ENCODE assay signal across 8 mouse cellular contexts in genomic region chr4:137044516-137044915, GRCm38 (mm10). TPM values are rescaled to one million over a fixed set of nuclear protein-coding genes. Genes with fewer than 3 reads are reported as not detected.
DNase-seq lines count a peak whose midpoint lies in the region; ATAC-seq and TF ChIP-seq lines count a peak whose summit lies in the region.

No protein-coding gene starts in this region.

- H3K27ac ChIP-seq in forebrain, embryonic 13.5 days: no peak overlapping the region
- no peak overlapping the region for H3K27ac ChIP-seq in forebrain, embryonic 10.5 days
- 0 out of 2 replicates have a peak overlapping the region, but pooled peaks have one; percentile 65 for H3K27ac ChIP-seq in kidney, embryonic 14.5 days (ENCODE audit: low read depth, low read length)
- 0 out of 2 replicates have a peak overlapping the region, but pooled peaks have one; percentile 52 for H3K27ac ChIP-seq in cortical plate, adult 2 months (ENCODE audit: insufficient read depth, low read length)
- peak overlapping the region; percentile 58; the same call in 1 of the 2 replicates for H3K27ac ChIP-seq in limb, embryonic 10.5 days
- no peak overlapping the region for H3K27ac ChIP-seq in liver, embryonic 12.5 days

- peak overlapping the region; percentile 0; the same call in 1 of the 2 replicates for H3K4me2 ChIP-seq in forebrain, embryonic 13.5 days
- H3K4me2 ChIP-seq in kidney, embryonic 14.5 days (replicated peaks; ENCODE audit: low read depth, low read length): no peak overlapping the region
- H3K4me2 ChIP-seq in liver, embryonic 12.5 days: no peak overlapping the region

- 28% methylated on average over 5 of the region's 5 CpGs for WGBS in forebrain, embryonic 13.5 days
- WGBS in forebrain, embryonic 10.5 days: 40% methylated on average over 5 of the region's 5 CpGs
- WGBS in kidney, embryonic 14.5 days: 43% methylated on average over 5 of the region's 5 CpGs
- 35% methylated on average over 5 of the region's 5 CpGs for WGBS in limb, embryonic 10.5 days
- 63% methylated on average over 5 of the region's 5 CpGs for WGBS in liver, embryonic 12.5 days (ENCODE audit: insufficient replicate concordance)

- H3K36me3 ChIP-seq in forebrain, embryonic 13.5 days (ENCODE audit: poor library complexity, severe bottlenecking): no peaks in the 10 kb centered on the region
- no peaks in the 10 kb centered on the region for H3K36me3 ChIP-seq in forebrain, embryonic 10.5 days (replicated peaks)
- no peaks in the 10 kb centered on the region for H3K36me3 ChIP-seq in kidney, embryonic 14.5 days (ENCODE audit: control insufficient read depth, insufficient read depth, low read length)
- no peaks in the 10 kb centered on the region for H3K36me3 ChIP-seq in limb, embryonic 10.5 days
- H3K36me3 ChIP-seq in liver, embryonic 12.5 days: no peaks in the 10 kb centered on the region

- no peak for ATAC-seq in forebrain, embryonic 13.5 days
- ATAC-seq in kidney, embryonic 14.5 days (ENCODE audit: low FRiP score, low TSS enrichment): no peak
- no peak for ATAC-seq in erythroblast, adult 5-6 weeks (replicated peaks; ENCODE audit: low FRiP score, poor library complexity, severe bottlenecking)
- no peak for ATAC-seq in liver, embryonic 12.5 days

- TF ChIP-seq POLR2A in cortical plate, adult 2 months (IDR thresholded peaks at IDR 0.05; ENCODE audit: extremely low read depth, insufficient read depth, low read length): no peak

- no peaks in the 10 kb centered on the region; the same call in 1 of the 2 replicates for H3K9me3 ChIP-seq in forebrain, embryonic 13.5 days (replicated peaks)
- H3K9me3 ChIP-seq in forebrain, embryonic 10.5 days: peaks cover 2% of the 10 kb centered on the region; the same call in 1 of the 2 replicates
- peaks cover 7% of the 10 kb centered on the region; the same call in 1 of the 2 replicates for H3K9me3 ChIP-seq in kidney, embryonic 14.5 days (ENCODE audit: control insufficient read depth, low read length)
- no peaks in the 10 kb centered on the region for H3K9me3 ChIP-seq in limb, embryonic 10.5 days (replicated peaks)
- no peaks in the 10 kb centered on the region for H3K9me3 ChIP-seq in liver, embryonic 12.5 days (replicated peaks)

- peak overlapping the region; percentile 30; the same call in 1 of the 2 replicates for H3K9ac ChIP-seq in forebrain, embryonic 13.5 days
- no peak overlapping the region for H3K9ac ChIP-seq in kidney, embryonic 14.5 days (ENCODE audit: low read depth, low read length)
- H3K9ac ChIP-seq in liver, embryonic 12.5 days: no peak overlapping the region

- H3K4me3 ChIP-seq in forebrain, embryonic 13.5 days: no peak overlapping the region
- no peak overlapping the region for H3K4me3 ChIP-seq in forebrain, embryonic 10.5 days
- H3K4me3 ChIP-seq in kidney, embryonic 14.5 days (ENCODE audit: low read length): no peak overlapping the region
- no peak overlapping the region for H3K4me3 ChIP-seq in cortical plate, adult 2 months (ENCODE audit: insufficient read depth, low read length)
- peak overlapping the region; percentile 11; the same call in 1 of the 2 replicates for H3K4me3 ChIP-seq in limb, embryonic 10.5 days
- no peak overlapping the region for H3K4me3 ChIP-seq in liver, embryonic 12.5 days

- H3K27me3 ChIP-seq in forebrain, embryonic 13.5 days: 0 out of 2 replicates have a peak, but pooled peaks cover 2% of the 10 kb centered on the region
- H3K27me3 ChIP-seq in forebrain, embryonic 10.5 days (ENCODE audit: poor library complexity, severe bottlenecking): peaks cover 18% of the 10 kb centered on the region
- H3K27me3 ChIP-seq in kidney, embryonic 14.5 days (ENCODE audit: control insufficient read depth, insufficient read depth, low read length): no peaks in the 10 kb centered on the region
- peaks cover under 1% of the 10 kb centered on the region; the same call in 1 of the 2 replicates for H3K27me3 ChIP-seq in limb, embryonic 10.5 days (ENCODE audit: low read depth, poor library complexity, severe bottlenecking)
- peaks cover 2% of the 10 kb centered on the region for H3K27me3 ChIP-seq in liver, embryonic 12.5 days (replicated peaks)

- TF ChIP-seq CTCF in cortical plate, adult 2 months (IDR thresholded peaks at IDR 0.05; ENCODE audit: extremely low read depth, insufficient read depth, low read length): no peak

- peaks cover 32% of the 10 kb centered on the region for H3K4me1 ChIP-seq in forebrain, embryonic 13.5 days
- H3K4me1 ChIP-seq in forebrain, embryonic 10.5 days: peaks cover 55% of the 10 kb centered on the region
- H3K4me1 ChIP-seq in kidney, embryonic 14.5 days (ENCODE audit: control insufficient read depth, insufficient read depth, low read length): peaks cover 22% of the 10 kb centered on the region
- H3K4me1 ChIP-seq in cortical plate, adult 2 months (ENCODE audit: control insufficient read depth, insufficient read depth, low read length): peaks cover 4% of the 10 kb centered on the region; the same call in 1 of the 2 replicates
- H3K4me1 ChIP-seq in limb, embryonic 10.5 days: peaks cover 63% of the 10 kb centered on the region
- peaks cover 26% of the 10 kb centered on the region for H3K4me1 ChIP-seq in liver, embryonic 12.5 days

- DNase-seq in forebrain, embryonic 10.5 days (ENCODE audit: extremely low spot score, low spot score): no peak
- DNase-seq in kidney, postnatal 14 days: no peak
- DNase-seq in limb, embryonic 10.5 days (ENCODE audit: low spot score): no peak

RNA-seq across cellular contexts. Expression of gene Zbtb40, which starts 4.1 kb away (rescaled TPM):
- 4.8 and 5.0 TPM in 2 replicates for polyA plus RNA-seq in forebrain, embryonic 13.5 days (2015; fragmentation: Nextera tagmentation; extraction: Ambion mirVana)
- polyA plus RNA-seq in forebrain, embryonic 10.5 days (2016; fragmentation: Nextera tagmentation; extraction: Ambion mirVana): 5.5 and 6.2 TPM in 2 replicates
- 3.3 and 5.6 TPM in 2 replicates for polyA plus RNA-seq in kidney, embryonic 14.5 days (2014; fragmentation: Nextera tagmentation; extraction: Ambion mirVana)
- 6.2 and 7.3 TPM in 2 replicates for polyA plus RNA-seq in cortical plate, adult 2 months (2012; rRNA removed)
- polyA plus RNA-seq in limb, embryonic 10.5 days (2016; fragmentation: Nextera tagmentation; extraction: Ambion mirVana): 6.7 and 7.2 TPM in 2 replicates
- total RNA-seq in erythroblast, adult 5-6 weeks (2015; ENCODE audit: low replicate concordance): 0.42 and 0.58 TPM in 2 replicates
- 2.9 and 4.4 TPM in 2 replicates for total RNA-seq in erythroblast, adult 5-6 weeks (2017; ENCODE audit: low replicate concordance)
- 3.0 and 3.2 TPM in 2 replicates for polyA plus RNA-seq in liver, embryonic 12.5 days (2016; fragmentation: Nextera tagmentation; extraction: Ambion mirVana)

Comparison
In these comparisons a context has a peak if more than half of its experiments do, and no peak if none do; other contexts are left out.
1. H3K27ac ChIP-seq: peak in kidney, embryonic 14.5 days (single experiment), cortical plate, adult 2 months (single experiment) and limb, embryonic 10.5 days (single experiment); none in forebrain, embryonic 13.5 days (single experiment), forebrain, embryonic 10.5 days (single experiment) and liver, embryonic 12.5 days (single experiment).